Mouse (Mus musculus): Measurements from ENCODE around the gene Zfp467.

Zfp467 gene

GRCm38 (mm10) chr6:48409726-48410343 lies 35.8 kb downstream of the Zfp467 start:
- DNase-seq, result peak; percentile 3 to 5

GRCm38 (mm10) chr6:48404071-48404470 lies 41.6 kb downstream of the Zfp467 start:
- DNase-seq, result no peak

- peak; percentile 8 to 9 for DNase-seq
Observed at GRCm38 (mm10) chr6:48399906-48400305, 45.7 kb downstream of the Zfp467 start.

- DNase-seq, result peak; percentile 71 to 82
Observed at GRCm38 (mm10) chr6:48397336-48397735, 48.3 kb downstream of the Zfp467 start.

- DNase-seq, result peak; percentile 17 to 19
Observed at GRCm38 (mm10) chr6:48396686-48397085, 48.9 kb downstream of the Zfp467 start.

GRCm38 (mm10) chr6:48396008-48396595 lies 49.5 kb downstream of the Zfp467 start:
- peak; percentile 56 to 57 for DNase-seq

GRCm38 (mm10) chr6:48395105-48396007 lies 50.3 kb downstream of the Zfp467 start, which contains the start of gene Krba1:
TSS of gene Krba1 (plus strand) at chr6:48395586.
- peak; percentile 95 to 97 for DNase-seq

GRCm38 (mm10) chr6:48393811-48394210 lies 51.8 kb downstream of the Zfp467 start:
- no peak for DNase-seq

GRCm38 (mm10) chr6:48388221-48388620 lies 57.4 kb downstream of the Zfp467 start:
- no peak for DNase-seq

Data from cerebellum, postnatal 25 days (tissue).